Mouse (Mus musculus): ENCODE data around the gene Scube2. TPM values are rescaled to one million over a fixed set of nuclear protein-coding genes. Genes with fewer than 3 reads are reported as not detected.

The Scube2 gene
- 0.39 and 0.44 TPM in 2 replicates for polyA plus RNA-seq (2021; fragmentation: Nextera tagmentation)
- long read RNA-seq, experiment 1, partial matches to known transcripts, result 1 of 1 reads
- long read RNA-seq, experiment 1, other reads (novel, unspliced or antisense), result 0 of 1 reads
- long read RNA-seq, experiment 2, partial matches to known transcripts, result 1 of 4 reads
- long read RNA-seq, experiment 2, other reads (novel, unspliced or antisense), result 1 of 4 reads

GRCm38 (mm10) chr7:109865370-109866229 lies at the start of gene Scube2:
Scube2 (minus strand) TSS chr7:109865679.

GRCm38 (mm10) chr7:109781470-109782203 lies 83.8 kb downstream of the Scube2 start, which contains the start of gene Nrip3:
Nrip3 (minus strand) TSS chr7:109782025.

GRCm38 (mm10) chr7:109752008-109752925 lies 113.2 kb downstream of the Scube2 start, which contains the start of gene Tmem9b:
Tmem9b (minus strand) TSS chr7:109752875.

Other genes starting within 250 kb of the Scube2 start
- 5.1 and 5.9 TPM in 2 replicates for gene St5, start 162.1 kb downstream of the Scube2 start, polyA plus RNA-seq (2021; fragmentation: Nextera tagmentation)
- 12.6 and 16.1 TPM in 2 replicates for gene Akip1, start 162.0 kb downstream of the Scube2 start, polyA plus RNA-seq (2021; fragmentation: Nextera tagmentation)
- 0.48 and 0.77 TPM in 2 replicates for gene BC051019, start 141.8 kb downstream of the Scube2 start, polyA plus RNA-seq (2021; fragmentation: Nextera tagmentation)
- gene Ascl3, start 134.0 kb downstream of the Scube2 start, polyA plus RNA-seq (2021; fragmentation: Nextera tagmentation), result not detected in 2 replicates
- gene Tmem9b, start 112.8 kb downstream of the Scube2 start, polyA plus RNA-seq (2021; fragmentation: Nextera tagmentation), result 222 and 244 TPM in 2 replicates
- gene Nrip3, start 83.7 kb downstream of the Scube2 start, polyA plus RNA-seq (2021; fragmentation: Nextera tagmentation), result 80.9 and 89.7 TPM in 2 replicates
- 50.1 and 50.6 TPM in 2 replicates for gene Dennd5a, start 94.8 kb upstream of the Scube2 start, polyA plus RNA-seq (2021; fragmentation: Nextera tagmentation)
- 46.0 and 50.6 TPM in 2 replicates for gene Tmem41b, start 121.2 kb upstream of the Scube2 start, polyA plus RNA-seq (2021; fragmentation: Nextera tagmentation)
- gene Ipo7, start 152.6 kb upstream of the Scube2 start, polyA plus RNA-seq (2021; fragmentation: Nextera tagmentation), result 15.4 and 17.8 TPM in 2 replicates
- gene Zfp143, start 195.5 kb upstream of the Scube2 start, polyA plus RNA-seq (2021; fragmentation: Nextera tagmentation), result 9.3 and 11.8 TPM in 2 replicates